Mouse (Mus musculus) cerebellum, adult 11 months (tissue): ENCODE measurements around the gene Mef2c.
A peak's percentile ranks its signal among the peaks of the same experiment; 100 is the strongest.

ENCODE experiments used
- DNase-seq: peaks from one replicate; pipeline ENCODE4 v3.0.0; 2022

Gene Mef2c

GRCm38 (mm10) chr13:83712778-83713380, 209.0 kb downstream of the Mef2c start:
- DNase-seq: no peak

GRCm38 (mm10) chr13:83713661-83714291, 209.9 kb downstream of the Mef2c start:
- DNase-seq: peak; percentile 38

DNA sequence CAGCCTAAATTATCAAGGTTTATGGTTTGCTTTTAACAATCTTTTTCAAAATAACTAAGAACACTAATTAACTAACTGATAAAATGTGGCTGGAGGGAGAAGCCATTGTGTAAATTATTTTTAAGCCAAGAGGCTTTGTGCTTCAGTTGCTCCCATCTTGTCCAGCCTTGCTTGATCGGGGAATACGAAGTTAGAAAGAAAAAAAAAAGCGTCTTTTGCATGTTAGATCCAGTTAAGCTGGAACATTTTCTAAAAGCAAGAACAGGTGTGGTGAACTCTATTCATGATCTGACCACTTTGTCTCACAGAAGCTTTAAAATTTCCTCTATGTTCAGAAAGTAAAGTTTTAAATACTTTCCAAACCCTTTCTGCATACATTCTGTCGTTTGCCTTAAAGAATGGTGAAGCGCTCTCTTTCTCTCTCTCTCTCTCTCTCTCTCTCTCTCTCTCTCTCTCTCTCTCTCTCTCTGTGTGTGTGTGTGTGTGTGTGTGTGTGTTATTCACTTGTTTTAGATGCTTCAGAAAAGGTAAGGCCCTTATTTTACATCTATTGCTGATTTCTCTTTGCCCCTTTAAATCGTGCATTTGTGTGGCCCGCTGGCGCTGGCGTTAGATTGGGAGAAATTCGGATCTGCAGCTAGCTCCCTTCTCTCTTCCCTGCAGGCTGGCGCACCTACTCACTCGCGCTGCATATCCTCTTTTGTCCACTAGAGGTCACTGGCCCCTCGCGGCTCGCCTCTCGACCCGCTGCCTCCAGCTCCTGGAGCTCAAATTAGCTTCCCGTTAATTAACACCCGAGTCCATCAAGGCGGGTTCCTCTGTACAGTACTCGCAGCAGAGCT, 210.9 kb downstream of the Mef2c start:
- peak; percentile 97 for DNase-seq

DNA sequence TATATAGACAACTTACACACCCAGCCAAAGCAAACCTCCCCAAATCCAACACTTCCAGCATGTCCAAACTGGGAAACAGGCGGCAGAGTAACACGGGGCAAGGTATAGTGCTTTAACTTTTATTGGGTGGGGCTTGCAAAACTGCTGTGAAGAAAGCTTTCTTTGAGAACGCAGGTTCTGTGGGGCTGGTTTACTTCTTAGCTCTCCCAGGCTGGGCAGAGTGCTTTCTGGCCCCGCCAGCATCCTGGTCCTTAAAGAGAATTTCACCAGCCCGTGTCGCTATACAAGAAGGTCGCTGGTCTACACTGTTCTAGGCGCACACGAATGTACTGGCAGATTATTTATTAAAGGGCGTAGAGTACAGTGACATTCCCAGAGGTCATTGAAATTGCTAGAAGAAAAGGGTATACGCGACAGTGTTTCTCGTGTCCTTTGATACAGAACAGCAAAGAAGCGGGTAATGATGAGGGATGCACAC, 211.5 kb downstream of the Mef2c start:
- no peak for DNase-seq

DNA sequence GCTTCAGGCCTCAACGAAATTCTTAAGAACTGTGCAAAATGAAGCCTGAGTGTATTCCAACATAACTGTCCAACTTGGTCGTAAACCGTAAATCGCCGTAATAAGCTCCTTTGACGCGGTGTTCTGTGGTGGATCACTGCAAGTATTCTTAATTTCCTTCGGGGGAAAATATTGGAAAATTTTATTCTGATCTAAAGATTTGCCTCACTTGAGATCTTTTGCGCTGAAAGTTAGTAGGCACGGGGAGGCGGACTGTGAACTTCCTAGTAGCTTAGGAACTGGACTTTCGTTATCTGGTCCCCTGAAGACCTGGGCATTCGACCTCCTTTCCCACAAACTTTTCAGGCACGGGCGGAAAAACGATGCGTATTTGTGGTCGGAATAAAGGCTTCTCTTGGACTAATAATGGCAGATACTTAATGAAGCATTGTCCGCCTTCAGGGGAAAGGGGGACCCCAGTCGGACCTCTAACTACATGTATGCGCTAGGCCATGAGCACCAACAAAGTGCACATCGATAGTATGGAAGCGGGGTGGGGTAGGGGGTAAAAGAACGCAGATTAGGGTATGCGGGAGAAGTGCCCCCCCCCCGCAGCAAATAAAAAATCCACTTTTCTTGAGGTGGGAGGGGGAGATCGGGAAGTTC, 212.3 kb downstream of the Mef2c start:
- DNase-seq: peak; percentile 26
